Mouse (Mus musculus) activated CD4-positive, CD25-positive, alpha-beta regulatory T cell (primary cell): ENCODE measurements around the gene Usp7. TPM values are rescaled to one million over a fixed set of nuclear protein-coding genes. Genes with fewer than 3 reads are reported as not detected.

ENCODE experiments used
- polyA plus RNA-seq, 2 experiments: library from polyadenylated mRNA; unstranded; fragments of 100-300 nt; shearing (Covaris generic); gene quantifications; one replicate each; pipeline ENCODE4 v1.2.1; 2017

Usp7 gene
- 10 to 100 TPM; 90.1 to 92.2 TPM for polyA plus RNA-seq

DNA sequence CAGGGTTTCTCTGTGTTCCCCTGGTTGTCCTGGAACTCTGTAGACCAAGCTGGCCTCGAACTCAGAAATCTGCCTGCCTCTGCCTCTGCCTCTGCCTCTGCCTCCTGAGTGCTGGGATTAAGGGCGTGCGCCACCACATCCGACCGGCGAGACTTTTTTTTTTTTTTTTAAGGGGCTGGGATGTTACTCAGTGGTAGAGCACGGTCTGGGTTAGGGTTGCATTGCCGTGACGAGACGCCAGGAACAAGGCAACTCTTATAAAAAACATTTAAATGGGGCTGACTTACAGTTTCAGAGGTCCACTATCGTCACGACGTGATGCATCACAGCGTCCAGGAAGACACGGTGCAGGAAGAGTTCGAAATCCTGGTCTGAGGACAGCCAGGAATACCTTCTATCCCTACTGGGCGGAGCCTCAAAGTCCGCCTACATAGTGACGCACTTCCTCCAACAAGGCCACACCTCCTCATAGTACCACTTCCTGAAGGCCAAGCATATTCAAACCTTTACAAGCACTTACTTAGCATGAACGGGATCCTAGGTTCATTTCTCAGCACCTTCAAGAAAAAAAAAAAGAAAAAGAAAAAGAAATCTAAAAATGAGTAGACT is at the start of gene Usp7:
TSS of gene Usp7 (minus strand) at position 360 of the 609 bp plus-strand sequence.

DNA sequence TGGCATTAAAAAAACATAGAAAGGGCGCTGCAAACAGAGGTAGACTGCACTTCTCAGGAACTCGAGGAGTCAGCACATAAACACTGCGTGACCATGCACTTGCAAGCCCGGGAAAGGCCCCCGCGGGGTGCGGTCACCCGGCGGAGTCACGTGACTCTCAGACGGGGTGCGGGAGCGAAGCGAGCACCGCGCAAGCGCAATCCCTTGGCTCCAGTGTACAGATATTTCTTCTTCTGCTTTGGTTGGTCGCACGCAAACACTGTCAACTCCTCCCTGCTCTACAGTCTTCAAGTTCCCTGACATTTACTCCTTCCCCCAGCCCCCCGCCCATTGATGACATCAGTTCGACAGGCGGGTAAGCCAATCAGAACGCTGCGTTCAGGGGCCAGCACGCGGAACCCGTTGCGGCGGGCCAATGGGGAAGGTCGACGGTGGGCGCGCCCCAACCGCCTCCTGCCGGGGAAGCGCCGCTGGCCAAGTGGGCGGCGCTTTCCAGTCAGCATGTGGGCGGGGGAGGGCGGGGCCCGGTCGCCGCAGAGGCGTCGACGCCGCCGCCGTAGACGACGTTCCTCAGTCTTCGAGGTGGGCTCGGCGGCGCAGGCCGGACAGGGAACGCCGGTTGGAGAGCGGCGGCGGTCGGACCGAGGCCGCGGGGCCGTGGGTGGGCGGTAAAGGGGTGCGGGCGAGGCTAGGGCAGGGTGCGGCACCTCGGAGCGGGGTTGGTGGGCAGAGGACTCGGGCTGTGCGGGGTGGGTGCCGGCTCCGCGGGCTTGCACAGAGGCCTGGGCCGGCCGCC is 37.7 kb upstream of the Usp7 start, which contains the start of gene 1810013L24Rik:
TSS of gene 1810013L24Rik (plus strand) at position 537 of the 796 bp plus-strand sequence.

DNA sequence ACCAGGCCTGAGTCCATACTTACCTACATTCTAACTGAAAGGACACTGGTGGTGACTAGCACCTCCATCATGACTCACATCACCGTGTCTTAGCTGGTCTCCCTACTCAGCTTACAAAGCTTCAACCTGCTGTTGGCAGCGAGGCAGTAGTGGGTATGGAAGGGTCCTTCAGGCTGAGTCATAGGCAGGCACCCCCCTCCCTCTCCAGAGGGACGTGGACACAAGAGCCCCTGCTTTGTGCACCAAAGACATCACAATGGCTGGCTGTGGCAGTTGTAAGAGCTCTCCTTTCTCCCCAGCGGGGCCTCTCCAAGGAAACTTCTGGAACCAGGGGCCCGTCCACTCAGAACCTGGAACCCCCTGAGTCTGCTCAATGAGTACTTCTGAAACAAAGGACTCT is 111.6 kb downstream of the Usp7 start, which contains the start of gene Gm5767:
TSS of gene Gm5767 (plus strand) at position 301 of the 400 bp plus-strand sequence.

DNA sequence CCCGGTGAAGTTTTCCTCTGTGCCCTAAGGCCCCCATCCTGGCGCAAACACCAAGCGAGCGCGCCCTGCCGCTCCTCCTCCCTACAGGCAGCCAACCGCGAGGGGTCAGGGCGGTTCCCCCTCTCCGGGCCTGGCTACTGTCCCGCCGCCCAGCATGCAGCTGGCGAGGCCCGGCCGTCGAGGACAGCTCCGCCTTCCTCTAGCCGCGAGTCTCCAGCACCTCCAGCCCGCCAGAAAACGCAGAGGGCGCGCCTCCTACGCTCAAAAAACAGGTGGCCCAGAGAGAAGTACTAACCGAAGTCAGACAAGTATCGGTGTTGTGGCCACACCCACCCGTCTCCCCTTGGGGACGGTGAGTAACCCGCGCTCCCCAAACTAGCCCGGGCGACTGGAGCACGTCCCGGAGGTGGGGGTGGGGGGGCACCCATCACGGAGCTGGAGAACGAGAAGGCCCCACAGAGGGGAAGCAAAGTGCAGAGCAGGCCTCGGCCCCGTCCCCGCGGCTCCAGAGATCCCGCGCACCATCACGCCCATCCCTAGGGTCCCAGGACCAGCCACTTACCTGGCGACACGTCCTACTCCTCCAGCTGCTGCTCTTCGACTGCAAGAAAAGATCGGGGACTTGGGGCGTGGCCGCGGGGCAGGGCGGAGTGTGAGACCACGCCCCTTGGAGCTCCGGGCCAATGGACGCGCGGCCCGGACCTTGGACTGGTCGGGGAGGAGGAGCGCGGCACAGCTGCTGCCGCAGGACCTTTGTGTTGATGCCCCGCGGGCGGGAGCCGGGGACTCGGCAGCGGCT is 120.4 kb downstream of the Usp7 start, which contains the start of gene Carhsp1:
TSS of gene Carhsp1 (minus strand) at position 605 of the 799 bp plus-strand sequence.

Other genes with a start within 250 kb of the Usp7 start
- gene Pmm2, start 154.6 kb downstream of the Usp7 start, polyA plus RNA-seq = 100 to 1,000 TPM; 102 to 104 TPM
- gene Tmem186, start 154.6 kb downstream of the Usp7 start, polyA plus RNA-seq = 10 to 100 TPM; 14.1 to 14.6 TPM
- 10 to 100 TPM; 30.5 to 52.2 TPM for gene Carhsp1, start 120.2 kb downstream of the Usp7 start, polyA plus RNA-seq
- not detected for gene Gm5767, start 111.5 kb downstream of the Usp7 start, polyA plus RNA-seq
- gene 1810013L24Rik, start 37.8 kb upstream of the Usp7 start, polyA plus RNA-seq = 10 to 100 TPM; 29.1 to 46.7 TPM